Mouse (Mus musculus) forebrain, embryonic 11.5 days (tissue): ENCODE data around the gene Ctsd. TPM values are rescaled to one million over a fixed set of nuclear protein-coding genes. Genes with fewer than 3 reads are reported as not detected.

Experiments used
- ATAC-seq: fragments of 200-750 bp; cut with Nextera tagmentation; replicated peaks from 2 replicates; pipeline ENCODE4 v1.8.0; 2017; ENCODE audit warnings: moderate TSS enrichment; ENCODE audit not compliant: low FRiP score
- DNase-seq: peaks from one replicate; pipeline ENCODE4 v3.0.0-alpha.2; 2017; ENCODE audit warnings: low spot score
- H3K27ac ChIP-seq: fragments of 300-500 bp; sonication (generic); 2 replicates; pipeline ENCODE4 v1.5.1; 2014; ENCODE audit warnings: low read depth, low read length
- H3K27me3 ChIP-seq: fragments of 300-500 bp; sonication (generic); 2 replicates; pipeline ENCODE4 v1.6.1; 2014; ENCODE audit warnings: mild to moderate bottlenecking, low read length, mixed read lengths; ENCODE audit not compliant: control insufficient read depth, insufficient read depth
- H3K36me3 ChIP-seq: fragments of 300-500 bp; sonication (generic); 2 replicates; pipeline ENCODE4 v1.6.1; 2014; ENCODE audit warnings: mild to moderate bottlenecking, low read length, moderate library complexity, mixed read lengths; ENCODE audit not compliant: control insufficient read depth, insufficient read depth
- H3K4me1 ChIP-seq: fragments of 300-500 bp; sonication (generic); replicated peaks from 2 replicates; pipeline ENCODE4 v1.6.1; 2014; ENCODE audit warnings: low read length, mixed read lengths; ENCODE audit not compliant: control insufficient read depth, insufficient read depth
- H3K4me2 ChIP-seq: fragments of 300-500 bp; sonication (generic); 2 replicates; pipeline ENCODE4 v1.6.1; 2014; ENCODE audit warnings: low read depth, mild to moderate bottlenecking, low read length, moderate library complexity, mixed read lengths; ENCODE audit not compliant: severe bottlenecking
- H3K4me3 ChIP-seq: fragments of 300-500 bp; sonication (generic); 2 replicates; pipeline ENCODE4 v1.5.1; 2014; ENCODE audit warnings: low read depth, low read length
- H3K9ac ChIP-seq: fragments of 300-500 bp; sonication (generic); 2 replicates; pipeline ENCODE4 v1.6.1; 2014; ENCODE audit warnings: low read length
- H3K9me3 ChIP-seq: fragments of 300-500 bp; sonication (generic); 2 replicates; pipeline ENCODE4 v1.6.1; 2016; ENCODE audit warnings: low read length, mixed read lengths; ENCODE audit not compliant: control insufficient read depth
- WGBS: fragments of 180-500 bp; shearing (Covaris S2); extraction: QIAGEN DNeasy Blood & Tissue Kit; methylation state at CpG from one replicate; pipeline ENCODE4 v1.1.7; 2014; 5-methylcytosine and 5-hydroxymethylcytosine counted together
- polyA plus RNA-seq: library from polyadenylated mRNA; unstranded; fragments of >200 nt; fragmentation: Nextera tagmentation; extraction: Ambion mirVana; gene quantifications from 2 replicates; pipeline ENCODE4 v1.2.1, GENCODE M21; 2014

Gene Ctsd
- polyA plus RNA-seq, 1 experiment from 2014 or later: 129 TPM

GRCm38 (mm10) chr7:142425641-142426213 is 37.9 kb upstream of the Ctsd start:
- Histone ChIP-seq H3K9me3 (no peaks in the 10 kb centered on the region), H3K9ac (no peak overlapping the region), H3K27me3 (no peaks in the 10 kb centered on the region), H3K36me3 (no peaks in the 10 kb centered on the region), H3K4me1 (no peaks in the 10 kb centered on the region), H3K4me3 (no peak overlapping the region), H3K4me2 (no peak overlapping the region), H3K27ac (no peak overlapping the region)
- no peak for ATAC-seq
- WGBS: 52% methylated on average over 11 of the region's 11 CpGs
- DNase-seq: no peak

GRCm38 (mm10) chr7:142421826-142422225 is 34.0 kb upstream of the Ctsd start:
- H3K27ac ChIP-seq: no peak overlapping the region
- H3K4me3 ChIP-seq: no peak overlapping the region
- no peak overlapping the region for H3K9ac ChIP-seq
- no peak for DNase-seq
- WGBS: 80% methylated on average over 2 of the region's 2 CpGs
- H3K36me3 ChIP-seq: no peaks in the 10 kb centered on the region
- no peak overlapping the region for H3K4me2 ChIP-seq
- H3K9me3 ChIP-seq: no peaks in the 10 kb centered on the region
- ATAC-seq: no peak
- no peaks in the 10 kb centered on the region for H3K27me3 ChIP-seq
- H3K4me1 ChIP-seq: no peaks in the 10 kb centered on the region

GRCm38 (mm10) chr7:142419887-142420286 is 32.0 kb upstream of the Ctsd start:
- 89% methylated on average over 5 of the region's 5 CpGs for WGBS
- Histone ChIP-seq H3K9me3 (no peaks in the 10 kb centered on the region), H3K4me1 (no peaks in the 10 kb centered on the region), H3K27me3 (no peaks in the 10 kb centered on the region), H3K9ac (no peak overlapping the region), H3K4me3 (no peak overlapping the region), H3K36me3 (no peaks in the 10 kb centered on the region), H3K4me2 (no peak overlapping the region), H3K27ac (no peak overlapping the region)
- DNase-seq (no peak), ATAC-seq (no peak)

- Histone ChIP-seq H3K36me3 (no peaks in the 10 kb centered on the region), H3K4me1 (no peaks in the 10 kb centered on the region), H3K9me3 (no peaks in the 10 kb centered on the region), H3K4me2 (no peak overlapping the region), H3K4me3 (no peak overlapping the region), H3K9ac (no peak overlapping the region), H3K27me3 (no peaks in the 10 kb centered on the region), H3K27ac (no peak overlapping the region)
- ATAC-seq (no peak), DNase-seq (no peak)
- WGBS: 93% methylated on average over 8 of the region's 8 CpGs
Measured at GRCm38 (mm10) chr7:142418679-142419078, 30.8 kb upstream of the Ctsd start.

GRCm38 (mm10) chr7:142418027-142418426 is 30.2 kb upstream of the Ctsd start:
- WGBS: 92% methylated on average over 2 of the region's 2 CpGs

DNA sequence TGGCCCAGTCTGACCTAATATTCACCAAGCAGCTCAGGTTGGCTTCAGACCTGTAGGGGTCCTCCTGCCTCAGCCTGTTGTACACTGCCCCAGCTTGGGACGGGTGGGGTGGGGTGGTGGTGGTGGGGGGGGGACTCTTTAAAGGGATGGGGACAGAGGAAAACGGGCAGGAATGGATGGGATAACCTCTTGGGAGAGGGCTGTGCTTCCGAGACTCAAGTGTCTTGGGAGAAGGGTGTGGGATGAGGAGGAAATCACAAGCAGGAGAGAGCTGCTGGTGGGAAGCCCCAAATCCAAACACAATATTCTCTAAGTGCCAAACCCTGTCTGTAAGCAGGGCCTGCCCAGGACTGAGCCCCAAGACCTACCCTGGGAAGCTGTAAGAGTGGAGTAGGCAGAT is 28.4 kb upstream of the Ctsd start:
- H3K9ac ChIP-seq: no peak overlapping the region
- H3K4me1 ChIP-seq: no peaks in the 10 kb centered on the region
- H3K27me3 ChIP-seq: no peaks in the 10 kb centered on the region
- H3K36me3 ChIP-seq: no peaks in the 10 kb centered on the region
- 70% methylated on average over 3 of the region's 3 CpGs for WGBS
- ATAC-seq (no peak), DNase-seq (no peak)
- no peaks in the 10 kb centered on the region for H3K9me3 ChIP-seq
- H3K4me2 ChIP-seq: no peak overlapping the region
- H3K27ac ChIP-seq: no peak overlapping the region
- H3K4me3 ChIP-seq: no peak overlapping the region

More at GRCm38 (mm10) chr7:142418027-142418426, 30.2 kb upstream of the Ctsd start:
- H3K4me1 ChIP-seq: no peaks in the 10 kb centered on the region
- H3K9ac ChIP-seq: no peak overlapping the region
- H3K27ac ChIP-seq: no peak overlapping the region
- no peaks in the 10 kb centered on the region for H3K9me3 ChIP-seq
- no peaks in the 10 kb centered on the region for H3K27me3 ChIP-seq
- no peak for DNase-seq
- H3K36me3 ChIP-seq: no peaks in the 10 kb centered on the region
- no peak overlapping the region for H3K4me3 ChIP-seq
- no peak for ATAC-seq
- H3K4me2 ChIP-seq: no peak overlapping the region

DNA sequence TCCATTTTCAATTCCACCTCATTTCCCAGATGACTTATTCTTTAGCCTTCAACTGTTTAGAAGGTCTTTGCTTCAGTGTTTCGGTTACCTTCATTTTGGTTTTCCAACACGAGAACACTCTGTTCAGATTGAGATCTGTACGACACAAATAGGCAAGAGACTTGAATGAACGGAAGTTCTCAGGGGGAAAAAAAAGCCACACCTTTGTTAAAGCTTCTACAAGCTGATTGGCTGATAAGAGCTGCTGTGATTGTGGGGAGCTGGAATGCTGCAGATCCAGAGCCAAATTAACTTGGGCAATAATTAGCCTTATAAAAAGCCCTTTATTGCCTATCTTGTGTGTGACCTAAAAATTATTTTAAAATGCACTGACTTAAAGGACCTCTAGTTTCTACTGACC is 27.5 kb upstream of the Ctsd start:
- Histone ChIP-seq H3K27me3 (no peaks in the 10 kb centered on the region), H3K9ac (no peak overlapping the region), H3K9me3 (no peaks in the 10 kb centered on the region), H3K27ac (no peak overlapping the region), H3K4me3 (no peak overlapping the region), H3K36me3 (no peaks in the 10 kb centered on the region), H3K4me1 (no peaks in the 10 kb centered on the region), H3K4me2 (no peak overlapping the region)
- DNase-seq (no peak), ATAC-seq (no peak)
- WGBS: 65% methylated on average over 4 of the region's 4 CpGs

- H3K9ac ChIP-seq: no peak overlapping the region
- no peaks in the 10 kb centered on the region for H3K9me3 ChIP-seq
- H3K36me3 ChIP-seq: no peaks in the 10 kb centered on the region
- H3K4me1 ChIP-seq: no peaks in the 10 kb centered on the region
- H3K27me3 ChIP-seq: no peaks in the 10 kb centered on the region
- no peak overlapping the region for H3K4me3 ChIP-seq
- no peak overlapping the region for H3K4me2 ChIP-seq
- H3K27ac ChIP-seq: no peak overlapping the region
- DNase-seq: no peak
- ATAC-seq: no peak
- WGBS: 94% methylated on average over 6 of the region's 6 CpGs
Measured at GRCm38 (mm10) chr7:142413285-142413684, 25.4 kb upstream of the Ctsd start.

DNA sequence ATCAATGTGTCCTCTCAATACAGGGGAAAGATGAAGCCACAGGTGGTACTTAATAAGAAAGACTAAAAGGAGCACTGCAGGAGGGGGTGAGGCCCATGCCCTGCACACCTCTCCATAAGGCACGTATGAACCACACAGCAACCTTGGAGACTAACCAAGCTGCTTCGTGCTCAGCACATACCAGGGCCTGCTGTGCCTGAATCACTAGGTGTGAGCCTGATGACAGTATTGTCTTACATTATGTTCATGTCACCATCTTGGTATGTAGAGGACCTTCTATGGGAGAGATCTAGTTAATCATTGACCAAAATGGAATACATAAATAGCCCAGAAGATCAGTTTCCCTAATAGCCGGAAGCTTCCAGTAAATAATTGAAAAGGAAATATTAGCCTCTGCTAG is 21.8 kb upstream of the Ctsd start:
- H3K4me2 ChIP-seq: no peak overlapping the region
- 85% methylated on average over 3 of the region's 3 CpGs for whole genome bisulfite sequencing
- H3K27me3 ChIP-seq: no peaks in the 10 kb centered on the region
- H3K9ac ChIP-seq: no peak overlapping the region
- no peak overlapping the region for H3K4me3 ChIP-seq
- no peak overlapping the region for H3K27ac ChIP-seq
- H3K9me3 ChIP-seq: no peaks in the 10 kb centered on the region
- ATAC-seq: no peak
- DNase-seq: no peak
- H3K4me1 ChIP-seq: no peaks in the 10 kb centered on the region
- no peaks in the 10 kb centered on the region for H3K36me3 ChIP-seq
